Comparison of ENCODE assay signal across 16 mouse cellular contexts in the genomic region with DNA sequence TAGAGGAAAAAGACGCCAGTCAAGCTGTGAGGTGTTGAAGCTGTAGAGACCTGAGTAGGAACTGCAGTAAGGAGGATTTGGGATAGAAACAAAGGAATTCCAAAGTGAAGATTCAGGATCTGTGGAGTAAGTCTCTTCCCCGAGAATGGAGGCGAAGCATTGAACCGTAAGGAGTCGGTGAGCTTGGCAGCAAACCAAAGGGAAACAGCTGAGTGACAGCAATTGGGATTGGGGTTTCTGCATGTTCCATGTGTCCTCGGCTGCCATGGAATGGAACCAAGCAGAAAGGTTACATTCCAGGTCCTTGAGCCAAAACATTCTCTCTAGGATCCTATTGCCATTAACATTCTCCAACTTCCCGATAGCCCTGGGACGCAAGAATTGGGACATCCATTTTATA.
DNase-seq lines count a peak whose midpoint lies in the region; ATAC-seq and TF ChIP-seq lines count a peak whose summit lies in the region.
"Had no signal": no experiment of that assay in that cellular context is flagged by ENCODE, and none has a peak within 500 bp of the region (broad histone marks: within the 10 kb centered on the region; RNA-seq: fewer than 3 reads in every experiment).

No protein-coding gene starts in this region.

- no peak for TF ChIP-seq CTCF in lung, embryonic 14.5 days (IDR thresholded peaks at IDR 0.05; ENCODE audit: low read depth)
- no peak for TF ChIP-seq CTCF in lung, adult 2 months (IDR thresholded peaks at IDR 0.05; ENCODE audit: insufficient read depth, low read length)

- H3K4me3 ChIP-seq in lung, embryonic 14.5 days (ENCODE audit: low read depth, low read length), result no peak overlapping the region
- no peak overlapping the region for H3K4me3 ChIP-seq in lung, adult 2 months (replicated peaks; ENCODE audit: extremely low read depth, low read depth, low read length)
- H3K4me3 ChIP-seq: embryonic facial prominence, embryonic 15.5 days; forebrain, embryonic 12.5 days; gastrocnemius, adult 2 months; hindbrain, embryonic 15.5 days; left cerebral cortex, adult 2 months had no signal

- H3K27me3 ChIP-seq in lung, embryonic 14.5 days (ENCODE audit: insufficient read depth, low read length), result no peaks in the 10 kb centered on the region

- ATAC-seq in cerebellum, adult (ENCODE audit: insufficient number of reproducible peaks, low FRiP score, low TSS enrichment), result no peak
- no peak for ATAC-seq in lung, embryonic 14.5 days (ENCODE audit: insufficient read depth)

- no peaks in the 10 kb centered on the region for H3K36me3 ChIP-seq in lung, embryonic 14.5 days (ENCODE audit: insufficient read depth)
- H3K36me3 ChIP-seq: embryonic facial prominence, embryonic 15.5 days; forebrain, embryonic 12.5 days; hindbrain, embryonic 15.5 days had no signal

- no peaks in the 10 kb centered on the region for H3K9me3 ChIP-seq in lung, embryonic 14.5 days (ENCODE audit: low read depth, low read length)
- H3K9me3 ChIP-seq: embryonic facial prominence, embryonic 15.5 days; forebrain, embryonic 12.5 days; hindbrain, embryonic 15.5 days had no signal

- H3K4me2 ChIP-seq in lung, embryonic 14.5 days, result no peak overlapping the region
- H3K4me2 ChIP-seq: embryonic facial prominence, embryonic 15.5 days; forebrain, embryonic 12.5 days; hindbrain, embryonic 15.5 days had no signal

- H3K4me1 ChIP-seq in lung, embryonic 14.5 days (ENCODE audit: insufficient read depth), result 0 out of 2 replicates have a peak, but pooled peaks cover 10% of the 10 kb centered on the region
- peaks cover 2% of the 10 kb centered on the region for H3K4me1 ChIP-seq in lung, adult 2 months (ENCODE audit: control insufficient read depth, insufficient read depth, low read length)
- H3K4me1 ChIP-seq: hindbrain, embryonic 15.5 days had no signal

- peak; percentile 20 for DNase-seq in cerebellum, adult 9-10 months
- peak; percentile 30 for DNase-seq in lung, embryonic 14.5 days
- DNase-seq in lung, adult 2 months, result no peak
- DNase-seq in kidney, adult 18-20 months, result peak; percentile 40
- peak; percentile 69 for DNase-seq in kidney, postnatal 14 days
- DNase-seq in frontal cortex, postnatal 10 days (ENCODE audit: low spot score in 2 of 2), result no peak
- no peak for DNase-seq in urinary bladder, adult 2 months (ENCODE audit: low spot score)
- DNase-seq: gastrocnemius, adult 2 months; midbrain, embryonic 14.5 days; right cerebral cortex, postnatal 14 days had no signal

- TF ChIP-seq POLR2A in lung, adult 2 months (IDR thresholded peaks at IDR 0.05; ENCODE audit: borderline replicate concordance, extremely low read depth, low read depth, low read length), result no peak

- peak overlapping the region; percentile 27; the same call in 1 of the 2 replicates for H3K27ac ChIP-seq in lung, embryonic 14.5 days (ENCODE audit: low read depth)
- H3K27ac ChIP-seq: embryonic facial prominence, embryonic 15.5 days; forebrain, embryonic 12.5 days; gastrocnemius, adult 2 months; hindbrain, embryonic 15.5 days; left cerebral cortex, adult 2 months; macrophage had no signal

- H3K9ac ChIP-seq in lung, embryonic 14.5 days, result no peak overlapping the region
- H3K9ac ChIP-seq: embryonic facial prominence, embryonic 15.5 days; forebrain, embryonic 12.5 days; hindbrain, embryonic 15.5 days had no signal

- 61% methylated on average over 8 of the region's 8 CpGs for WGBS in lung, embryonic 14.5 days
- 79% methylated on average over 8 of the region's 8 CpGs for WGBS in lung, adult 2 months

Comparison
In these comparisons a context has a peak if more than half of its experiments do, and no peak if none do; other contexts are left out.
1. DNase-seq: peak in cerebellum, adult 9-10 months (single experiment), lung, embryonic 14.5 days (single experiment), kidney, adult 18-20 months (single experiment) and kidney, postnatal 14 days (single experiment); none in lung, adult 2 months (single experiment), frontal cortex, postnatal 10 days (0 of 2) and urinary bladder, adult 2 months (single experiment).